Mouse (Mus musculus) neutrophil, adult 83 days (primary cell): ENCODE data around the gene Phf14. TPM values are rescaled to one million over a fixed set of nuclear protein-coding genes. Genes with fewer than 3 reads are reported as not detected.

Experiments
- total RNA-seq, 2 experiments: library from RNA; stranded (reverse); gene quantifications; one replicate each; pipeline ENCODE4 v1.2.4; 2023

Phf14 gene
- total RNA-seq = 10 to 100 TPM; 45.8 to 50.4 TPM

GRCm38 (mm10) chr6:11907269-11908032, at the start of gene Phf14, which contains the start of gene Ndufa4:
TSS of gene Phf14 (plus strand) at chr6:11907809.
TSS of gene Ndufa4 (minus strand) at chr6:11907497.

Other genes starting within 250 kb of the Phf14 start
- gene Ndufa4, start 312 bp upstream of the Phf14 start, total RNA-seq = 100 to 1,000 TPM; 159 to 203 TPM